Mouse (Mus musculus): Measurements from ENCODE around the gene Prmt8.

Prmt8 gene

DNA sequence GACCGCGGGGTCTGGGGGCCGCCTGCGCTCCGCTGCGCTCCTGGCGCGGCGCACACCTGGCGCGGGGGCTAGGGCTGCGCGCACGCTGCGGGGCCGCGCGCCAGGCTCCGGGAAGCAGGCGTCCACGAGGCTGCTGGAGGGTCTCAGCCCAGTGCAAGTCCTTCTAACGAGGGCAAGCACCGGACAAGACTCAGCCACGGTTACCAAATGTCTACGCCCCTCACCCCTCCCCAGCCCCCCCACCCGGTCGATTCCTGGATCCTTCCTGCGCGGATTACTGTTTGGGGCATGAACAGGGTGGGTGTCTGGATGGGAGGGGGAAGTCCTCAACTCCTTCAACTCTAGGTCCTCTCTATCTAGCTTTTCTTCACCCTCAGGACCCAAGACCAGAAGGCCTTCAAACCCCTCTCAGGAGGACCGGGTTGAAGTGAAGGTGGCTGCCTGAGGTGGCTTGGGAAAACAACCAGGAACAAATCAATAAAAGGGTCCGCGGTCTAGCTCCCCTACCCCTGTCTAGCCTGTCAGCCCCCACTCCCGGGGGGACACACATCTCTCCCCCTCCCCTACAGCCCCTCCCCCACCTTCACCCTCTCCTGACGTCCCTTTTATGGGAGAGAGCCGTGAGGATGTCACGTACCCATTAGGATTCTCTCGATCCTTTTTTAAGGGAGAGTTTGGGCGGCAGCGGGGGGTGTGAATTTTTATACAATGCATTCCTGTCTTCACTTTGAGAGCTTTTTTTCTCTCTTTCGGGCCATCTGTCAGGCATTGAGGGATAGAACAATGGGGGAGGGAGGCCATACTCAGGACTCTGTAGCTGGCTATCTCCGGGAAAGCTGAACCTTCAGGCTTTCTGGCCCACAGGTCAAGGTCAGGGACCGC lies at the start of gene Prmt8:
Gene Prmt8 (minus strand): TSS at position 198 of the 882 bp plus-strand sequence.
- DNase-seq (ENCODE audit: inconsistent ontology term), result no peak

GRCm38 (mm10) chr6:127803046-127803729 lies 33.9 kb upstream of the Prmt8 start:
- peak; percentile 62 for DNase-seq (ENCODE audit: inconsistent ontology term)

DNA sequence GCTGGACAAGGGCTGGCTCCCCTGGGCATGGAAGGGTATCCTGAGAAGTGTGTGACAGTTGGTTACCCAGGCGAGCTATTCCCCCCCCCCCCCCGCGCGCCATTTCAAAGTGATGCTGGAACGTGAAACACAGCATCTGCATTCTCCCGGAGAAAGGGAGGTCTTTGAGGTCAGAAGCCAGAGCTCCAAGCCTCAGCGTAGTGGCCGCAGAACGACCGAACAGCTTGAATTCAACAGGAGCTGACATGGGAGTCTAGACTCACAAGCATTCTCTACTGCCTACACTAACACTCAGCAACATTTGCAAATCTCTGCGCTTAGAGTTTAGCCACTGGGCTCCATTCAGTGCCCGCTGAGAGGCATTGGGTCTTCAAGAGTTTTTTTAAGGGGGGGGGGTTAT lies 32.9 kb upstream of the Prmt8 start:
- no peak for DNase-seq (ENCODE audit: inconsistent ontology term)

GRCm38 (mm10) chr6:127790023-127790422 lies 20.8 kb upstream of the Prmt8 start:
- no peak for DNase-seq (ENCODE audit: inconsistent ontology term)

DNA sequence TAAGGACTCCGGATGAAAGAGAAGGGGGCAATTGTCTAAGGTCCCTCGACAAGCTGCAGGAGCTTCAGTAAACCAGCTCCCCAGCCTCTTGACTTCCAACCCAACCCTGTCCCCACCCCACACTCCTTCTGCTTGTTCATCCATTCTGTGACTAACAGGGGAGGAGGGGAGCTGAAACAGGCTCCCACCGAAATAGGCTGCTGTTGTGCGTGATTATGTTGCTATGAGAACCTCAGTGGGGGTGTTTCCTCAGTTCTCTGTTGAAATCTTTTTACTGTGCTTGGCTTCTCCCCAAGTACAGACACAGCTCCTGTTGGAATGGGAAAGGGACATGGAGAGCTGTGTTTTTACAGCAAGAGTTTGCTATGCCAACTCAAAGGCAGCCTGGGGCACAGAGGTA lies 1.5 kb upstream of the Prmt8 start:
- DNase-seq (ENCODE audit: inconsistent ontology term), result no peak

GRCm38 (mm10) chr6:127768621-127769274 lies 524 bp downstream of the Prmt8 start:
- DNase-seq (ENCODE audit: inconsistent ontology term), result no peak

GRCm38 (mm10) chr6:127767706-127768493 lies 1.4 kb downstream of the Prmt8 start:
- DNase-seq (ENCODE audit: inconsistent ontology term), result peak; percentile 73

DNA sequence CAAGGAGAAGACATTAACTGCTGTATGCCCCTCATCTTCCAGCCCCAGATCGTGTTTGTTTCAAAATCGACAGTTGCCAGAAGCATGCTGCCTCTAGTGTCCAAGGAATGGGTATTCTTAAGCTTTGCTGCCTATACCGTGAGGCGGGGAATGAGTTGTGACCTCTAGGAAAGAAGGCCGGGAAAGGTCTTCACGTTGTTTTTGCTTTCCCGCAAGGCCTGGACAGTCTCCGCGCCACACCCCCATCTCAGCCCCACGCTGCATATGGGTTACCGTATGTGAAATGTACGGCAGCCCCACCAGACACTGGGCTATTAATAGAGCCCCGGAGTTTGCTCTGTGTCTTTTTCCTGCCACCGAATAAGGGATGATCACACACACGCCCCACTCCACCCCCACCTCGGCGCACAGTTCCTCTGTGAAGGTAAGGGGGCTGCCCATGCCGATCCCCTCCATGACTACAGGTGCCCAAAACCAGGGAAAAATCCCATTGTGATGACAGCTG lies 2.0 kb downstream of the Prmt8 start:
- no peak for DNase-seq (ENCODE audit: inconsistent ontology term)

GRCm38 (mm10) chr6:127766641-127767200 lies 2.6 kb downstream of the Prmt8 start:
- DNase-seq (ENCODE audit: inconsistent ontology term), result no peak

DNA sequence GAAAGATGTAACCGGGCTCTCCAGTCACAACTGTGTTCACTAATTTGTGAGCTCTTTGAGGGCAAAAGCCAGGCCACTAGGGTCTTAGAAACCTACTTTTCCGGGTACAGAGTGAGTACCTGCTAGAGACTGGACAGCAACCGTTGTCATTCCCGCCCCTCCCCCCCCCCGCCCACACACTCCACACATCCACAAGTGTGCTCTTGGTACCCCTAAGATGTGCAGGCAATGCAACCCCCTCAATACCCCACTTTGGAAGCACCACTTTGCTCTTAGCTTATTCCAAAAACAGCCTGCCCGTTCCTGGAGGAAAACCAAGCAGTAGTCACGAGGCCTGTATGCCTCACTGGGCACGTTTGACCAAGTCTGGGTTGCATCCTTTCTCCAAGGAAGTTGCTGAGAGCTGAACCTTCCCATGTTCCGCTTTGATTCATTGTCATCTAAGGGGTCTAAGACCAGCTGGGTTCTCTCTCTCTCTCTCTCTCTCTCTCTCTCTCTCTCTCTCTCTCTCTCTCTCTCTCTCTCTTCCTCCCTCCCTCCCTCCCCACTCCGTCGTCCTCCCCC lies 3.1 kb downstream of the Prmt8 start:
- no peak for DNase-seq (ENCODE audit: inconsistent ontology term)

DNA sequence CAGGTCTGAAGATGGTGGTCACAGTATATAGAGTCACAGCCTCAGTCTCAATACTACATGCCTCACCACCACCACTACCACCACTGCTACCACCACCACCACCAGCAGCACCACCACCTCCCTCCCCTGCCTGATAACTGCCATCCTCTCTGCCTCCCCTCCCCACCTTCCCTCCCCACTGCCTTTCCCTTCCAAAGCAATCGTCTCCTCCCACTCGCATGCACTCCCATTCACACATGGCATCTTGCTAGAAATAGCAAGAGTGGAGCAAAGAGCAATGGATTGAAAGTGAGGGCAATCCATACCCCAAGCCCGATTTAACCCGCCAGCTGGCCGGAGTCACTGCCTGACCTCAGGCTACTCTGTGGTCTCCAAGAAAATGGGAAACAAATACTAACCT lies 3.7 kb downstream of the Prmt8 start:
- no peak for DNase-seq (ENCODE audit: inconsistent ontology term)

GRCm38 (mm10) chr6:127758264-127758663 lies 11.0 kb downstream of the Prmt8 start:
- DNase-seq (ENCODE audit: inconsistent ontology term), result no peak

GRCm38 (mm10) chr6:127757667-127758167 lies 11.6 kb downstream of the Prmt8 start:
- no peak for DNase-seq (ENCODE audit: inconsistent ontology term)

GRCm38 (mm10) chr6:127756856-127757255 lies 12.4 kb downstream of the Prmt8 start:
- DNase-seq (ENCODE audit: inconsistent ontology term), result no peak

DNA sequence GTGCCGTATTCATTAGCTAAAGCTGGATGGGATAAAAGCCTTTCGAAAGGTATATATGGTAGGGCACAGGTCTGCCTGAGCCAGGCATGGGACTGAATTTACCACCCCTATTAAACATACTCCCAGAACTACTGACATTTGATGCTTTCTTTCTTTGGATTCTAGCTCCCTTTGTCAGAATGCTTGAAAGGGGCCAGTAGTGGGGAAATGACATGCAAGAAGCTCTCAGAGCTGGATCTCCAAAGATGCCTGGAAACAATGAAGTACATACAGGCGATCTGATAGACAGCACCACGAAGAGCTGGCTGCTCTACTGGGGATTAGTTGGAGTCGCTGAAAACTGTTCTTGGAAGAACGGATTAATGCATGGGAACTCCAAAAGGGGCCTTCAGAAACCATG lies 16.0 kb downstream of the Prmt8 start:
- DNase-seq (ENCODE audit: inconsistent ontology term), result no peak

- peak; percentile 29 for DNase-seq (ENCODE audit: inconsistent ontology term)
These were observed 16.6 kb downstream of the Prmt8 start for GRCm38 (mm10) chr6:127752681-127753080.

GRCm38 (mm10) chr6:127751499-127751898 lies 17.8 kb downstream of the Prmt8 start:
- no peak for DNase-seq (ENCODE audit: inconsistent ontology term)

DNA sequence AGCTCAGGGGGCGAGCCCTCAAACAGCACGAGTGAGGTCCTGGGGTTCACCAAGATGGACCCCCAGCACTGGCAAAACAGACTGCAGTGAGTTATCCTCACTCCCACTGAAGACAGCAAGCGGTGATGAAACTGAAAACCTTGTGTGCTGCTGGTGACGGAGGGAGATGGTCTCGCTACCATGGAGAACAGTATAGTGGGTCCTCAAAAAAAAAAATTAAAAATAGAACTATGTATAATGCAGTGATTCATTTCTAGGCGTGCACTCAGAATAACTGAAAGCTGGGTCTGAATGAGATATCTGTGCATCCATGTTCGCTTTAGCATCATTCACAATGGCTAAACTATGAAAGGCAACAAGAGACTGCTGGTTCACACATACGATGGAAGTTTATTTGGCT lies 20.5 kb downstream of the Prmt8 start:
- DNase-seq (ENCODE audit: inconsistent ontology term), result no peak

GRCm38 (mm10) chr6:127742290-127742689 lies 27.0 kb downstream of the Prmt8 start:
- DNase-seq (ENCODE audit: inconsistent ontology term), result no peak

DNA sequence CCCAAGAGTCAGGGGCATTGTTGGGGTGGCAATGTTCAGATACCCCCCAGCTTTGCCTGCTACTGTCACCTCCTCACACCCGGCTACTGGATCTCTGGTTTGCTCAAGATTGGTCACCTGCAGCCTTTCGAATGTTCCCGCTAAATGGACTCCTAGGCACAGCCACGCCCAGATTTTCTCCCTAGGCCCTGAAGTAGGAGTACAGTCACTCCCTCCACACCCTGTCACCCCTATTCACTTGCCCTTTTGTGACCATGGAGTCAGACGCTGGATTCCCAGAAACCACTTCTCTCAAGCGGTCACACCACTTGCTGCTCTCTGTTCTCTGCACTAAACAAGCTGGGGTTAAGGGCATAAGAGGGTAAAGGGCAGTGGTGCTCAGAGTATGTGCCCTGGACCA lies 28.1 kb downstream of the Prmt8 start:
- DNase-seq (ENCODE audit: inconsistent ontology term), result no peak

- no peak for DNase-seq (ENCODE audit: inconsistent ontology term)
These were observed 28.6 kb downstream of the Prmt8 start for GRCm38 (mm10) chr6:127740711-127741110.

Data from Muller cell, postnatal 12 days (primary cell).